ENCODE assay signal across 21 mouse cellular contexts in genomic region chr1:182138172-182138571, GRCm38 (mm10). TPM values are rescaled to one million over a fixed set of nuclear protein-coding genes. Genes with fewer than 3 reads are reported as not detected.
DNase-seq lines count a peak whose midpoint lies in the region; ATAC-seq and TF ChIP-seq lines count a peak whose summit lies in the region.
"Had no signal": no experiment of that assay in that cellular context is flagged by ENCODE, and none has a peak within 500 bp of the region (broad histone marks: within the 10 kb centered on the region; RNA-seq: fewer than 3 reads in every experiment).

No protein-coding gene starts in this region.

- H3K4me3 ChIP-seq in layer of hippocampus, adult 2 months = no peak overlapping the region
- H3K4me3 ChIP-seq: forebrain, embryonic 13.5 days; kidney, embryonic 15.5 days; limb, embryonic 12.5 days; midbrain, embryonic 13.5 days had no signal

- H3K27ac ChIP-seq in layer of hippocampus, adult 2 months = no peak overlapping the region
- H3K27ac ChIP-seq: forebrain, embryonic 13.5 days; kidney, embryonic 15.5 days; limb, embryonic 12.5 days; macrophage; midbrain, embryonic 13.5 days had no signal

- TF ChIP-seq CTCF in layer of hippocampus, adult 2 months (conservative IDR thresholded peaks at IDR 0.05) = peak; percentile 44

- DNase-seq in embryo, embryonic 10 days (ENCODE audit: low spot score) = peak; percentile 22
- DNase-seq in embryo, embryonic 11 days = no peak
- no peak for DNase-seq in layer of hippocampus, adult 2 months (ENCODE audit: low spot score in 2 of 2)
- DNase-seq in layer of hippocampus, adult 18-20 months (ENCODE audit: low spot score in 2 of 2) = no peak
- peak; percentile 76 for DNase-seq in ES-CJ7 (ENCODE audit: low read depth, low spot score)
- DNase-seq in thymus, postnatal 36 days = no peak
- no peak for DNase-seq in layer of hippocampus, postnatal 14 days (ENCODE audit: low spot score in 2 of 2)
- DNase-seq: cerebellum, adult 9-11 months; gastrocnemius, postnatal 36 days; heart, postnatal 14 days had no signal

- ATAC-seq in megakaryocyte progenitor cell, adult 5-6 weeks (replicated peaks; ENCODE audit: poor library complexity) = 0 out of 2 replicates have a peak, but pooled peaks have one; percentile 19
- ATAC-seq: CD4-positive, CD25-positive, alpha-beta regulatory T cell, adult 4 months; forebrain, embryonic 13.5 days; hindbrain, embryonic 16.5 days; midbrain, embryonic 13.5 days; Patski had no signal

RNA-seq across cellular contexts. Expression of gene Srp9, which starts 13.6 kb away (rescaled TPM):
- 10 to 100 TPM; 62.7 to 67.2 TPM for total RNA-seq in layer of hippocampus, adult 2 months (2021)
- total RNA-seq in layer of hippocampus, adult 18-20 months (2021) = 10 to 100 TPM; 71.7 to 73.8 TPM
- 157 and 164 TPM in 2 replicates for total RNA-seq in megakaryocyte progenitor cell, adult 5-6 weeks (2015)
- total RNA-seq in megakaryocyte progenitor cell, adult 5-6 weeks (2017) = 123 and 133 TPM in 2 replicates
- 10 to 100 TPM; 58.8 to 61.2 TPM for total RNA-seq in layer of hippocampus, postnatal 14 days (2021)

RNA-seq across cellular contexts. Expression of gene Vmn1r1, which starts 26.1 kb away (rescaled TPM):
- total RNA-seq in layer of hippocampus, adult 2 months (2021) = not detected
- total RNA-seq in layer of hippocampus, adult 18-20 months (2021) = not detected
- total RNA-seq in megakaryocyte progenitor cell, adult 5-6 weeks (2015) = not detected in 2 replicates
- total RNA-seq in megakaryocyte progenitor cell, adult 5-6 weeks (2017) = not detected in 2 replicates
- not detected for total RNA-seq in layer of hippocampus, postnatal 14 days (2021)
- total RNA-seq: gastrocnemius, postnatal 36 days; heart, postnatal 14 days; layer of hippocampus, adult 8-10 months; left cerebral cortex, adult 8-10 months had no signal

Comparison
In these comparisons a context has a peak if more than half of its experiments do, and no peak if none do; other contexts are left out.
1. DNase-seq: peak in embryo, embryonic 10 days (single experiment) and ES-CJ7 (single experiment); none in embryo, embryonic 11 days (single experiment), layer of hippocampus, adult 2 months (0 of 2), layer of hippocampus, adult 18-20 months (0 of 2), thymus, postnatal 36 days (0 of 2) and layer of hippocampus, postnatal 14 days (0 of 2).